Mouse (Mus musculus): ENCODE results near the gene Hacd2. TPM values are rescaled to one million over a fixed set of nuclear protein-coding genes. Genes with fewer than 3 reads are reported as not detected.

Gene Hacd2
- total RNA-seq, 4 experiments from 2014 or later: 1.0 to 4.1 (median 2.4) TPM

Other genes starting within 250 kb of the Hacd2 start
- gene Adcy5, start 132.4 kb downstream of the Hacd2 start, total RNA-seq (2022): 1 to 10 TPM; 1.2 to 2.9 (median 1.9) TPM

Data from gastrocnemius, adult 8-10 months (tissue).